Mouse (Mus musculus): ENCODE results near the gene Cflar.
A peak's percentile ranks its signal among the peaks of the same experiment; 100 is the strongest.
"Not testable (repeated sequence)": the region's sequence is repeated elsewhere in the genome, so short reads cannot be mapped to it uniquely, and the experiment has no call there.

- peak; percentile 61 for TF ChIP-seq CTCF (IDR thresholded peaks at IDR 0.05; ENCODE audit: low read depth)
- TF ChIP-seq EP300 (IDR thresholded peaks at IDR 0.05; ENCODE audit: low read depth), result not testable (repeated sequence)
Measured at GRCm38 (mm10) chr1:58761391-58762275, 50.3 kb downstream of the Cflar start.
